Mouse (Mus musculus) CD8-positive naive resting alpha-beta T cell, adult 57 days (primary cell): Measurements from ENCODE around the gene Rfx5. TPM values are rescaled to one million over a fixed set of nuclear protein-coding genes. Genes with fewer than 3 reads are reported as not detected.

Experiments
- total RNA-seq: library from RNA; stranded (reverse); gene quantifications from one replicate; pipeline ENCODE4 v1.2.4, GENCODE M21; 2023

Rfx5 gene
- 28.3 TPM for total RNA-seq

GRCm38 (mm10) chr3:94953764-94954616 lies at the start of gene Rfx5:
Gene Rfx5, plus strand, starts transcription at chr3:94954075.

GRCm38 (mm10) chr3:94932809-94933564 lies 20.9 kb upstream of the Rfx5 start, which contains the start of gene Selenbp1:
Gene Selenbp1, plus strand, starts transcription at chr3:94933056.

GRCm38 (mm10) chr3:94974528-94975422 lies 20.9 kb downstream of the Rfx5 start, which contains the start of gene Pi4kb:
Gene Pi4kb, plus strand, starts transcription at chr3:94974731.

Other genes with a start within 250 kb of the Rfx5 start
- gene Cgn, start 167.6 kb upstream of the Rfx5 start, total RNA-seq: 1.4 TPM
- 74.0 TPM for gene Pogz, start 116.5 kb upstream of the Rfx5 start, total RNA-seq
- gene Psmb4, start 67.1 kb upstream of the Rfx5 start, total RNA-seq: 195 TPM
- 1.2 TPM for gene Selenbp1, start 21.0 kb upstream of the Rfx5 start, total RNA-seq
- 39.0 TPM for gene Pi4kb, start 20.7 kb downstream of the Rfx5 start, total RNA-seq
- gene Zfp687, start 61.4 kb downstream of the Rfx5 start, total RNA-seq: 51.4 TPM
- gene Psmd4, start 88.5 kb downstream of the Rfx5 start, total RNA-seq: 127 TPM
- 54.4 TPM for gene Pip5k1a, start 152.9 kb downstream of the Rfx5 start, total RNA-seq
- gene Vps72, start 156.9 kb downstream of the Rfx5 start, total RNA-seq: 48.9 TPM
- gene Tmod4, start 170.4 kb downstream of the Rfx5 start, total RNA-seq: 2.5 TPM
- gene Scnm1, start 179.9 kb downstream of the Rfx5 start, total RNA-seq: 99.1 TPM
- 5.1 TPM for gene Lysmd1, start 180.0 kb downstream of the Rfx5 start, total RNA-seq
- 73.5 TPM for gene Tnfaip8l2, start 188.3 kb downstream of the Rfx5 start, total RNA-seq
- gene Sema6c, start 206.4 kb downstream of the Rfx5 start, total RNA-seq: 2.2 TPM